Mouse (Mus musculus) heart, embryonic 16.5 days (tissue): ENCODE measurements around the gene Rwdd3. TPM values are rescaled to one million over a fixed set of nuclear protein-coding genes. Genes with fewer than 3 reads are reported as not detected.

Experiments used
- ATAC-seq: fragments of 200-750 bp; cut with Nextera tagmentation; replicated peaks from 2 replicates; pipeline ENCODE4 v1.8.0; 2017; ENCODE audit warnings: moderate number of reproducible peaks; ENCODE audit not compliant: insufficient read depth, low FRiP score; ENCODE audit errors: extremely low read depth
- H3K27ac ChIP-seq: fragments of 300-500 bp; sonication (generic); 2 replicates; pipeline ENCODE4 v1.5.1; 2014; ENCODE audit warnings: mild to moderate bottlenecking, low read length, control low read depth, moderate library complexity
- H3K27me3 ChIP-seq: fragments of 300-500 bp; sonication (generic); 2 replicates; pipeline ENCODE4 v1.6.1; 2014; ENCODE audit warnings: low read length, mixed read lengths; ENCODE audit not compliant: control insufficient read depth, insufficient read depth
- H3K36me3 ChIP-seq: fragments of 300-500 bp; sonication (generic); 2 replicates; pipeline ENCODE4 v1.6.1; 2014; ENCODE audit not compliant: control insufficient read depth, insufficient read depth
- H3K4me1 ChIP-seq: fragments of 300-500 bp; sonication (generic); 2 replicates; pipeline ENCODE4 v1.6.1; 2014; ENCODE audit warnings: low read length, mixed read lengths; ENCODE audit not compliant: control insufficient read depth, insufficient read depth
- H3K4me2 ChIP-seq: fragments of 300-500 bp; sonication (generic); 2 replicates; pipeline ENCODE4 v1.6.1; 2014; ENCODE audit warnings: low read depth, mild to moderate bottlenecking, control low read depth, low read length
- H3K4me3 ChIP-seq: fragments of 300-500 bp; sonication (generic); 2 replicates; pipeline ENCODE4 v1.5.1; 2014; ENCODE audit warnings: mild to moderate bottlenecking, control low read depth, low read length
- H3K9ac ChIP-seq: fragments of 300-500 bp; sonication (generic); 2 replicates; pipeline ENCODE4 v1.6.1; 2014; ENCODE audit warnings: low read length, control low read depth
- H3K9me3 ChIP-seq: fragments of 300-500 bp; sonication (generic); replicated peaks from 2 replicates; pipeline ENCODE4 v1.6.1; 2016; ENCODE audit warnings: low read length; ENCODE audit not compliant: control insufficient read depth
- WGBS: fragments of 180-500 bp; shearing (Covaris S2); extraction: QIAGEN DNeasy Blood & Tissue Kit; methylation state at CpG from one replicate; pipeline ENCODE4 v1.1.7; 2014; 5-methylcytosine and 5-hydroxymethylcytosine counted together
- polyA plus RNA-seq: library from polyadenylated mRNA; unstranded; fragments of >200 nt; fragmentation: Nextera tagmentation; extraction: Ambion mirVana; gene quantifications from 2 replicates; pipeline ENCODE4 v1.2.1, GENCODE M21; 2015

The Rwdd3 gene
- polyA plus RNA-seq, 1 experiment from 2014 or later = 3.3 TPM

DNA sequence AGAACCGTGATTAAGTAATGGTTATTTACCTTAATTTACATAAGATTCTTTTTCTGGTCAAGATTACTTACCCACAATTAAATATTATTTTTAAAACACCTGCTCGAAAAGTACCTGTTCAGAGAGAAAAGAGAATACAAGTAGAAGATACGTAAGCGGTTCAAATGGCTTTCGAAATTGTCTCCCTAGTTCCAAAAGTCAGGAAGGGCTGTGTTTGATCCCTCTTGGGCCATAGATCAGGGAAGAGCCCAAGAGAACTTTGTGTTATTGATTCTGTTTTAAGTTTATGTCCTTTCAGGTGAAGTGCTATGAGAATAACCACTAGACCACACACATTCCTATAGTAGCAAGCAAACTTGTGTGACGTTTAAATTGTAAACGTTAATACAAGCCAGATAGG, 16.0 kb upstream of the Rwdd3 start:
- Histone ChIP-seq H3K9me3 (peaks cover 3% of the 10 kb centered on the region; the same call in 1 of the 2 replicates), H3K4me1 (peaks cover 5% of the 10 kb centered on the region; the same call in 1 of the 2 replicates), H3K9ac (no peak overlapping the region), H3K4me2 (no peak overlapping the region), H3K36me3 (no peaks in the 10 kb centered on the region), H3K27ac (no peak overlapping the region), H3K27me3 (no peaks in the 10 kb centered on the region), H3K4me3 (no peak overlapping the region)
- no peak for ATAC-seq
- WGBS = 82% methylated on average over 7 of the region's 7 CpGs

DNA sequence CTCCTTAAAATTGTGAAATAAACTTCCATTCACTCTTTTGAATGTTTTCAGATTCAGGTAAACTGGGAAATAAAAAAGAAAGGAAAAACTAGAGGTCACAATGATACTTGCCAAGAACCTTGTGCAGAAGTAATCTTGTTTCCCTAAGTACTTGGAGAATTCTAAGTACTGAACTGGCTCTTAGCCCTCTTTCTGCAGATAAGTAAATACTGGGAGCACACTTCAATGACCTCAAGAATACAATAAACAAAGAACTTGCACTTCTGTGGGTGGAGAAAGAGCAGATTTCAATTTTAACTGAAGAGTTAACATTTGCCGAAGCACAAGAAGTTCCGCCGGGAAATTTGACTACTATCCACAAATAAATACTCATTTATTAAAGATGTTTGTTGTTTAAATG, 15.4 kb upstream of the Rwdd3 start:
- 60% methylated on average over 3 of the region's 3 CpGs for WGBS
- ATAC-seq = no peak
- Histone ChIP-seq H3K36me3 (no peaks in the 10 kb centered on the region), H3K4me2 (no peak overlapping the region), H3K9me3 (peaks cover 3% of the 10 kb centered on the region; the same call in 1 of the 2 replicates), H3K27me3 (no peaks in the 10 kb centered on the region), H3K9ac (no peak overlapping the region), H3K4me1 (peaks cover 5% of the 10 kb centered on the region; the same call in 1 of the 2 replicates), H3K27ac (no peak overlapping the region), H3K4me3 (no peak overlapping the region)

DNA sequence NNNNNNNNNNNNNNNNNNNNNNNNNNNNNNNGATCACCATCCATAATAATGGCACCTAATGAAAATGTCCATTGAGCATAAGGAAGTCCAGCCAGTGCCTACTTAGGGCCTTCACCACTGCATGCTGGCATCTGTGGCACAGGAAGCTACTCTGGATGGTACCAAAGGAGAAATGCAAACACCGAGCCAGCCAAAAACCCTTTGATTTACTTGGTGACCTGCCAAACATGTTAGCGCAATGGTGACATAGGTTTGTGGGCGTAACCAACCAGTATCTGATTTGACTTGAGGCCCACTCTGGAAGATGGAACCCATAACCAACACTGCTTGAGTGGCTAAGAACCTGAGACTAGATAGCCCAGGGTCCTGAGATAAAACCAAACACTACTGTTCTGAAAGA, 13.7 kb upstream of the Rwdd3 start:
- Histone ChIP-seq H3K4me1 (peaks cover 5% of the 10 kb centered on the region; the same call in 1 of the 2 replicates), H3K27ac (no peak overlapping the region), H3K4me3 (no peak overlapping the region), H3K9me3 (peaks cover 3% of the 10 kb centered on the region; the same call in 1 of the 2 replicates), H3K27me3 (no peaks in the 10 kb centered on the region), H3K36me3 (no peaks in the 10 kb centered on the region), H3K4me2 (no peak overlapping the region), H3K9ac (no peak overlapping the region)
- 83% methylated on average over 3 of the region's 3 CpGs for WGBS
- ATAC-seq = no peak

DNA sequence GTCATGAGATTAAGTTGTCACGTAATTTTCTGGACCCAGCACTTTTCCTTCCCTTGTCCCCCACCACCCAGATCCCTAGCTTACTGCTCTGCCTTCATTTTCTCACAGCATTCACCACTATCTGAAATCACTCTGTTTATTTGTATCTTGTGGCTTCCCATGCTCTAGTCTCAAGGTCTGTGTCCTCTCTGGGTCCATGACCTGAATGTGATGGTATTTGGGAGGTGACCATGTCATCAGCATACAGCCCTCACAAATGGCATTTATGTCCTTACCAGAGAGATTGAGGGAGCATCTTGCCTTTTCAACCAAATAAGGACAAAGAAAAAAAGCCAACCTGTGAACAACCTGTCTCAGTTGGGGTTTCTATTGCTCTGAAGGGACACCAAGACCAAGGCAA, 4.5 kb upstream of the Rwdd3 start:
- H3K4me1 ChIP-seq = peaks cover 3% of the 10 kb centered on the region; the same call in 1 of the 2 replicates
- no peak overlapping the region for H3K9ac ChIP-seq
- H3K36me3 ChIP-seq = no peaks in the 10 kb centered on the region
- H3K9me3 ChIP-seq = 0 out of 2 replicates have a peak, but pooled peaks cover 2% of the 10 kb centered on the region
- 85% methylated on average over 1 of the region's 1 CpGs for WGBS
- H3K27me3 ChIP-seq = no peaks in the 10 kb centered on the region
- no peak overlapping the region for H3K4me2 ChIP-seq
- ATAC-seq = no peak
- H3K4me3 ChIP-seq = no peak overlapping the region
- no peak overlapping the region for H3K27ac ChIP-seq

DNA sequence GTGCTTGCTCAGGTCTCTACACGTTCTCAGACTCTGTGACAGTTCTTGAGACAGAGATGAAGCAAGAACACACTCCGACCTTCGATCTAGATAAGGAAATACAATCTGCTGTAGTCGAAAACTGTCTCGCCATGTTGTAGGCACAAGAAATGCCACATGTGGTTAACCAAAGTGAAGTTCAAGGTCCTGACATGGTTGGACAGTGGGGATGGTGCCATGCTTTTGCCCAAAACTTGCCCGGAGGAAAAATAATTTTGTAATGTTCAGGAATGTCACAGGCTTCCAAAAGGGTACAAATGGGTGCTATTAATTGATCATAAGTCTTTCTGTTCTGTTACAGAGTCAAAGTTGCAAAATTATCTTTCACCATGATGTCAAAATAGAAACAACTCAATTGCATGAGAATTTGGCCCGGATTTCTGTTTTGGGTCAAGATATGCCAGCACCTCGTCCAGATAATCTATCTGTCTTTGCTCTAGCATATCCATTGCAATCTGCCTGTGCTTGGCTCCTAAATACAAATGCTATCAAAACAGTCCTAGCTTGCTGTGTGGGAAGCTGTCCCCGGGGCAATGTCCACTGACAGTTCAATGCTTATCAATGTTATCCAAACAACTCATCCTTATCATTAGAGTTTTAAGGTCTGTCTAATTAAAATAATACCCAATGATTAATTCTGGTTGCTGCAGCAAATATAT, 2.9 kb upstream of the Rwdd3 start:
- Histone ChIP-seq H3K9me3 (0 out of 2 replicates have a peak, but pooled peaks cover 2% of the 10 kb centered on the region), H3K9ac (no peak overlapping the region), H3K27me3 (no peaks in the 10 kb centered on the region), H3K4me3 (no peak overlapping the region), H3K27ac (no peak overlapping the region), H3K4me1 (peaks cover 3% of the 10 kb centered on the region; the same call in 1 of the 2 replicates), H3K36me3 (no peaks in the 10 kb centered on the region), H3K4me2 (no peak overlapping the region)
- ATAC-seq = no peak
- 50% methylated on average over 9 of the region's 9 CpGs for WGBS

DNA sequence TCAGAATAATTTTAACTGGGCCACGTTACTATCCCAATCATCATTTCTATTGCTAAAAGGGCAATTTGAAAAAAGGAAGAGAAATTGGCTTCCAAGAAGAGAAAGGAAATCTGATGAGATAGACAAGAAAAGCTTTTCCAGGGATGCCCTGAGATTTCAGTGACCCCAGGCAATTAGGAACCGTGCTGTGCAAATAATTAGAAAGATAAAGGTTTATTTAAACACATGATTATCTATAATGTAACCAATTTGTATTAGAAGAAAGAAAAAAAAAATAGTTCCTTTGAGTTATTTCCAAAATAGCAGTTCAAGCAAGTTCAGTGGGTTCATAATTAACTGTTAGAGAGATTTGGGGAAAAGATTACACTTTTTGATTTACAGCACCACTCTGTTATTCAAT, 1.2 kb upstream of the Rwdd3 start:
- Histone ChIP-seq H3K36me3 (no peaks in the 10 kb centered on the region), H3K9me3 (0 out of 2 replicates have a peak, but pooled peaks cover 2% of the 10 kb centered on the region), H3K27ac (no peak overlapping the region), H3K27me3 (no peaks in the 10 kb centered on the region), H3K4me3 (no peak overlapping the region), H3K4me1 (peaks cover 3% of the 10 kb centered on the region; the same call in 1 of the 2 replicates), H3K4me2 (no peak overlapping the region), H3K9ac (no peak overlapping the region)
- WGBS = 77% methylated on average over 2 of the region's 2 CpGs
- ATAC-seq = no peak

DNA sequence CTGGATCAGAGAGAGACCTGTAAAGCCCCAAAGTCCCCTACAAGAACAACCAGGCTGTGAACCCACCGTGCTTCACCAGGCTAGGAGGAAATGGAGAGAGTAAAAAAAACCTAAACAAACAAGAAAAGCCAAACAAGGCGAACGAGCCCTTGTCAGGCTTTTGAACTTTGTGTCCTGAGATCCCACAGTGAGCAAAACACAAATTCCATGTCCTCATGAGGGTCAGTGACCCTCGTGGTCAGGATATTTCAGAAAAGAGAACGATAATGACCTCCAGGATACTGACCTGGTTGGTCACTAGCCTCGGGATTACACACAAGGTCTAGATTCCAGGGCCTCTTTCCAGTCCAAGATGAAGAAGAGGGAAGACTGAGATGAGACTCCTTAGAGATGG, 374 bp upstream of the Rwdd3 start:
- H3K4me1 ChIP-seq = peaks cover 3% of the 10 kb centered on the region; the same call in 1 of the 2 replicates
- WGBS = 39% methylated on average over 6 of the region's 6 CpGs
- no peaks in the 10 kb centered on the region for H3K36me3 ChIP-seq
- H3K4me3 ChIP-seq = peak overlapping the region; percentile 80
- H3K9ac ChIP-seq = peak overlapping the region; percentile 46; the same call in 1 of the 2 replicates
- 0 out of 2 replicates have a peak, but pooled peaks cover 2% of the 10 kb centered on the region for H3K9me3 ChIP-seq
- H3K4me2 ChIP-seq = peak overlapping the region; percentile 88
- H3K27ac ChIP-seq = no peak overlapping the region
- H3K27me3 ChIP-seq = no peaks in the 10 kb centered on the region
- ATAC-seq = peak; percentile 4; the same call in 1 of the 2 replicates

DNA sequence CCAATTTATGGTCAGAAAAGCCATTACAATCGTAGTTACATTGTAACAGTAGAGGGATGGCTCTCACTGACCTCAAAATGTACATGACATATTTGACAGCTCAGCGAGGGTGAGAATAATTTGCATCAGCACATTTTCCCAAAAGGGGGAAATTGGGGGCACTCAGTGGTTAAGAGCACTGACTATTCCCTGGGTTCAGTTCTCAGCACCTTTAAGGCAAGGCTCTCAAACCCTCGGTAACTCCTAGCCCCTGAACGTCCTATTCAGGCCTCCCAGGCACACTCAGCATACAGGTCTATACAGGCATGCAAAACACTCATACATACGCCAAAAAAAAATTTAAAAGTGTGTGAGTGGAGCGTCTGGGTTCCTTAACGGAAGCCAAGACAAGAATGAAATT, 864 bp downstream of the Rwdd3 start:
- 42% methylated on average over 7 of the region's 7 CpGs for WGBS
- Histone ChIP-seq H3K4me3 (peak overlapping the region; percentile 80; the same call in 1 of the 2 replicates), H3K4me2 (peak overlapping the region; percentile 88), H3K27ac (no peak overlapping the region), H3K4me1 (peaks cover 3% of the 10 kb centered on the region; the same call in 1 of the 2 replicates), H3K27me3 (no peaks in the 10 kb centered on the region), H3K36me3 (no peaks in the 10 kb centered on the region), H3K9me3 (peaks cover 3% of the 10 kb centered on the region; the same call in 1 of the 2 replicates), H3K9ac (no peak overlapping the region; the same call in none of the 2 replicates)
- ATAC-seq = no peak
